Mouse (Mus musculus) adrenal gland, adult 8-10 months (tissue): Measurements from ENCODE around the gene Gm20458. TPM values are rescaled to one million over a fixed set of nuclear protein-coding genes. Genes with fewer than 3 reads are reported as not detected.
A peak's percentile ranks its signal among the peaks of the same experiment; 100 is the strongest.

Experiments
- DNase-seq: peaks from one replicate; pipeline ENCODE4 v3.0.0; 2022
- total RNA-seq, 4 experiments: library from RNA; stranded (reverse); gene quantifications; 2 replicates each; pipeline ENCODE4 v1.2.4; 2022

The Gm20458 gene
- total RNA-seq, 4 experiments from 2014 or later = 2.3 to 7.3 (median 4.6) TPM; not detected in 1

DNA sequence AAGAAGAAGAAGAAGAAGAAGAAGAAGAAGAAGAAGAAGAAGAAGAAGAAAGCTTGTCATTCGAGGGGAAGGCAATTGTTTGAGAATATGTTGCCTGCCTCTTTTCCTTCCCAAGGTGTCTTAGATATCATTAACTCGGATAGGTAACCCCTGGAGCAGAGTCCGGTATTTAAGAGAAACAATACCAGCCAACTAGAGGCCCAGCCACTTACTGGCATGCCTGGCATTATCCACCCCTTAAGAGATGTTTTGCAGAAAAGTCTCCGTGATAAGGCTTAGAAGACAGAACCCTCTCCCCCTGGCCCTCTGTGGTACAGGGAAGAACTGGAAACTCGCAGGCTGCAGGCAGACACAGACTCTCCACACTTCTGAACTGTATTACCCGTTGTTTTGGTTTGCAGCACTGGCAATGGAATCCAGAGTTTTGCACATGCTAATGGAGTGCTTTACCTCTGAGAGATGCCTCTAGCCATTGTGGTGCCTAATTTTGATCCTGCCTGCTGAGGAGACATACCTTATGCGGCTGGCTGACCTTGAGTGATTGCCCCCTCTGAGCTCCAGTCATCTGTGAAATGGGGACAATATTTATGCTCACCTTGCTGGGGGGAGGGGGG is 6.8 kb upstream of the Gm20458 start:
- no peak for DNase-seq

DNA sequence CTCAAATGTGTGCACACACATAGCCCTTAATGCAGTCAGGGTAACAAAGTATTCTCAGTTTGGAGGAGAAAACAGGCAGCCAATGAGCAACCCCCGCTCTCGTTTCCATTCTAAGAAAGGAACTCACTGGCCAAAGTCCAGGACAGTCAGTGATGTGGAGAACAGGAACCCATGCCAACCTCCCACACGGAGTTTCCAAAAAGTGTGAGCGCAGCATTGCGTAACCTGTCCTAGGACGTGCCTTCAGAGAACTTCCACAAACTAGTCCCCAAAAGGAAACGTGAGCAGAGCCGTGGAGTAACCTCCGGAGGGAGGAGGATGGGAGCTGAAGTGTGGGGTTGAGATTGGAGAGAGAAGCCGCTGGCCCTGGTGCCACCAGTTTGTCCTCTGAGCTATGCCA is 5.9 kb upstream of the Gm20458 start:
- peak; percentile 72 for DNase-seq

DNA sequence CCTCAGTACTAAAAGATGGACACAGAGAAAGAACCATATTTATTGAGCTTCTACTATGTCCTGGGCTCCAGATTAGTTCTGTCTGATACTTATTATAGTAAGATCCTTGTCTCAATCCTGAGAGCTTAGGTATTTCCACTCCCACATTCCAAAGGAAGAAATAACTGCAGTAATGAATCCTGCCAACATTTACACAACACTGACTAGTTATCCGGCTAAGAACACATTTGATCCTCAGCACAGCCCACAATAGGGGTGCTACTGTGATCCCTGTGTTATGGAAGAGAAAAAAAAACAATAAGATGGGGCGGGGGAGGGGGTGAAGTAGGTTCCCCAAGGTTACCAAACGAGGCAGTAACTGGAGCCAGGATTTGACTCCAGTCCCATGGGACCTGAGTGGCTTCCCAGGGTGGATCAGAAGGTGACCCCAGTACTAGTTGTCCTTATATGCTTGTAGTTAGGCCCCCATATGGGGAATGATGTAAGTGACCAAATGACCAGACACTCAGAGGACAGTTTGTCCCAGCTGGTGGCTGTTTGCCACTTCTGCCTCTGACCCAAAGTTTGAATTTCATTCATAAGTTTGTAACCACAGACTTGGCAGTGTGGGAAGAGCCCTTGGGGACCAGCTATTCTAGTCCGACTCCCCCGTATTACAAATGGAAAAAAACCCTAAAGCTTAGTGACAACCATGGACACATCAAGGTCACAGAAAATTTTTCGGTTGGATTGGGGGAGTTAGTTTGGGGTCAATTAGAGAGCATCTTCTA is 5.2 kb upstream of the Gm20458 start:
- DNase-seq = no peak

DNA sequence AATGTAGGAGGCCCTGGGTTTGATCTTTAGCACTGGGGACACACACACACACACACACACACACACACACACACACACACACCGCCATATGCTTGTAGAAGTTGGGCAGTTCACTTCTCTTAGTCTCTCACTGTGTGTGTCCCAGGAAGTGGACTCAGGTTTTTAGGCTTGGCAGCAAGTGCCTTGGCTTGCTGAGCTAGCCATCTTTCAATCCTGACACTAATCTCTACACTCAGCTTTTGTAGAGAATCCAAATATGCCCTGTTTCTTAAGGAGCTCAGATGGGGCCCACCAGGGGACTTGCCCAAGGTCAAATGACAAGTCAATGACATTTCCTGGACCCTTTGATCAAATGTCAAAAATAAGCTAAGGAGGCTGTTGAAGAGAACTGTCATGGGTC is 4.4 kb upstream of the Gm20458 start:
- no peak for DNase-seq

DNA sequence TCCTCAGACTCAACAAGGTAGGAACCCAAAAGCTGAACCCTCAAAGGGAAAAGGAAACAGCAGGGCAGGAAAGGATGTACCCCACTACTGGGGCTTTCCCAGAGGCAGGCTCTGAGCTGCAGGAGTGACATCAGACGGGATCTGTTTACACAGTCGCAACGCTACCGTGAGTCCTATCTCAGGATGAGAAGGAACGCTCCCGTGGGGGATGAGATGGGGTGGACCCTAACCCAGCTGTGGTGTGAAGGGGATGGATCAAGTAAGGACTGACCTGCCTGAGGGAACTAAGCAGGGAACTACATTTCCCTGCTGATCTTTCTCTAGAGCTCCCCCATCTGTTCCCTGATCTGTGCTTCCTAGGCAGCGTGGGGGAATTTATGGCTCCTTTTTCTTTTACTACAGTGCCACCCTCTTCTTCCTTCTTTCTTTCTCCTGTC is 3.9 kb upstream of the Gm20458 start, which contains the start of gene Sys1:
Gene Sys1, plus strand, starts transcription at position 101 of the 437 bp plus-strand sequence.
- no peak for DNase-seq

DNA sequence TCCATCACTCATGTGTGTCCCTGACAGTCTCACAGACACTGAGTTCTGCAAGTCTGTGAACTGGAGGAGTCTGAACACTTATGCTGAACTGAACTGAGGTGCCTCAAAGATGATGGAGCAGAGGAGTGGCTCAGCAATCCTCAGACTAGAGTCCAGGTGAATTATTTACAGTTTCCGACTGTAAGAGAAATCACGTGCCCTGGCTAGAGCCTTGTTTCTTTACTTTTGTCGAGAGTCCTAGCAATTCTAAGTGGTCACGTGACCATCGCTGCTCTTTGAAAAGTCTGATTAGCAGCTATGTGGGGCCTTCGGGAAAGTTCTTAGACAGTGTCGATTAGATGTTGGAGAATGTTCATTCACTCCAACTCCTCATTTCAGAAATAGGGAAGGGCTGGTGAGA is 2.8 kb upstream of the Gm20458 start:
- DNase-seq = no peak

DNA sequence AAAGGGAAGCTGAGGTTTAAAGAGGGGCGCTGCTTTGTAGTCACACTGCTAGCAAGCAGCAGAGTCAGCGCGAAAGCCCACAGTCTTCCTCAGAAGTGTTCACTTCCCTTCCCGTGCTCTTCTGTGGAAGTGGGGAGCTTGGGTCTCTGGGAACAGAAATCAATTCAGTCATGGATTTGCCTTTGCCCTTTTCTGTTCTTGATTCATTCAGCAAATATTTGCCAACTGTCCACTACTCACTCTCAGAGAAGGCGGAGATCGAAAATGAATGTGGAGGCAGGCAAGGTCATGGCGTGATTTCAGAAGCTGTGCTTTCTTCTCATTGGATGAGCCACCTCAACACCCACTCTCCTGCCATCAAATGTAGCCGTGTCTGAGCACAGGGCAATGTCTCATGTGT is 2.2 kb upstream of the Gm20458 start:
- DNase-seq = peak; percentile 80

DNA sequence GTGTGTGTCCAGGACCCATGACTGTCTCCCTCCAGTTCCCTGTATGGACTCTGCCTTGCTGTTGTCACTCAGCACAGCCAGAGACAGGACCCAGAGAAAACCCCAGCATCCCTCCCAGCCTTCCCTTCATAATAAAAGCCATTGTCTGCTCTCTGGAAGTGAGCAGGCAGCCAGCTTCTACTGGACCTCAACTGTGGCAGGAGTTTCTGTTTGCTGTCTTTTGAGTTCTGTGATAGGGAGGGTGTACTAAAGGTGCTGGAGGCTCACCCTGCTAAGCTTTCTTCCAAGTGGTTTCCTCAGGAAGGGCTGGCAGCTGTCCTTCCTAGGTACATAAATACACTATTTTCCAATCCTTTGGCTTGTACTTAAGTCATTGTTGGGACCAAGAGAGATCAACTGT is 4.4 kb downstream of the Gm20458 start:
- no peak for DNase-seq

DNA sequence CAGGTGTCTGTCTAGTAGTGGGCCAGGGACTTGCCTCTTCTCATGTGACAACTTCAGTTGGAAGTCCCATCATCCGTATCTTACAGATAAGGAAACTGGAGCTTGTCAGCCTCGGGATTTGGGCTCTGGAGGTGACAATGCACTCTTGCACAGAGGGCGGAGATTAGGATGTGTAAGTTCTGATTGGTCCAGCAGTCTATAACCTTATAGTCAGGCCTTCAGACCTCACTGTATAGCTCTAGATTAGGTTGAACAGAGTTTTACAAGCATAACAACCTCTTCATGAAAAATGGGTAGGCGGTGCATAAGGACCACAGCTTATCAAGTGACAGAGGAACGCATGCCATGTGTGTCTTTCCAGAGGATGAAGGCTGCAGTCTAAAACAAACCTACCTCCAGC is 6.0 kb downstream of the Gm20458 start:
- no peak for DNase-seq

DNA sequence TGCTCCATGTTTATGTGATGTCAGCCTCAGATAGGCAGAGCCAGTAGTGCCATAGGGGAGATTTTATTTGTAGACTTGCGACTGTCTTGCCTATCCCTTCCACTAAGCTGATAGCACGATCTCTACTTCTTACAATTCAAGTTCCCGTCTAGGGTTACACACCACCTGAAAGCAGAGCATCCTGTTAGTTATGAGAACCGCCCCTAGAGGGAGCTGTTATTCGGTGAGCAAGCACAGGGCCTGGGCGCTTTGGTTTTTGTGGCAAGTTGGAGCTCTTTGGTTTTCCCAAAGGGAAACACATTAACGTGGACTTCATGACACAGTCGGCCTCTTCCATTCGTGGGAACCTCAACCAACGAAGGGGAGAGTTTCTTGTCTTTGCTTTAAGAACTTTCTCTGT is 9.5 kb downstream of the Gm20458 start:
- no peak for DNase-seq

DNA sequence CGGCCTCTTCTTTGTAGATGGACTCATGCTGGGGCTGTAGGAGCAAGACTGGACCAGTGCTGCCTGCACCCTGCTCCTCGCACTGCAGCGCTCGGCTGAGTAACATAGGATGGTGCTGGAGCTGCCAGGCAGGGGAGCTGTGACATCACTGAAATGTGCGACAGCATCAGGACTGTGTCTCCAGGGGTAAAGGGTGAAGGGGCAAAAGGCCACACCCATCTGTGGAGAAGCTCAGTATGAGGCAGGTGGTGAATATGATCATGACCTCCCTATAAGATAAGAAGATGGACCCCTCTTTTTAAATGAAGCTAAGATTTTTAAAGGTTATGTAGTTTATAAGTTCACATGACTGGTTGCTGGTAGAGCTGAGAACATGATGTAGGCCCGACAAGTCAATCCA is 12.9 kb downstream of the Gm20458 start, which contains the start of gene Trp53tg5:
Gene Trp53tg5, minus strand, starts transcription at position 101 of the 400 bp plus-strand sequence.
- DNase-seq = no peak

DNA sequence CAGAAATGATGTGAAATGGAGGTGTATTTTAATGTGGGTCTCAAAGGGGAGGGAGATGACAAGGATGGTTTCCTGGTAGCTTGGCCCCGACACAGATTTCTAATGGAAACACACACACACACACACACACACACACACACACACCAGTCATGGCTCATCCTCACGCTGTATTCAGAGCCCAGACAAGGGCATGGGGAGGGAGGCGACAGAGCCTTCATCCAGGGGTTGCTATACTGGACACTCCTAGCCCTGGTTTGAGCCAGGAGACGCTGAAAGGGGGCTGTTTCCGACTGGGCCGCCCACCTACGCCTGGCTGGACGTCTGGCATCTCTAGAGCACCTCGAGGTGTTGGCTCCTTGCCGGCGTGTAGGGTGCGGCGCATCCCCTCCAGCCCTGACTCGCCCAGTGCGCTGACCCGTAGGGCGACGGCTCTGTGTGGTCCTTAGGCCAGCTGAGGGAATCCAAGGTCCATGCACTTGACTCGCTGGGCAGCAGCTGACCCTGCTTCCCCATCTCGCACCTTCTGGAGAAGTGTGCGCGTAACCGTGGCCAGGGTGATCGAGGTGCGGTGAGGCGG is 25.0 kb downstream of the Gm20458 start, which contains the start of gene Dbndd2:
Gene Dbndd2, plus strand, starts transcription at position 426 of the 577 bp plus-strand sequence.
- DNase-seq = no peak

DNA sequence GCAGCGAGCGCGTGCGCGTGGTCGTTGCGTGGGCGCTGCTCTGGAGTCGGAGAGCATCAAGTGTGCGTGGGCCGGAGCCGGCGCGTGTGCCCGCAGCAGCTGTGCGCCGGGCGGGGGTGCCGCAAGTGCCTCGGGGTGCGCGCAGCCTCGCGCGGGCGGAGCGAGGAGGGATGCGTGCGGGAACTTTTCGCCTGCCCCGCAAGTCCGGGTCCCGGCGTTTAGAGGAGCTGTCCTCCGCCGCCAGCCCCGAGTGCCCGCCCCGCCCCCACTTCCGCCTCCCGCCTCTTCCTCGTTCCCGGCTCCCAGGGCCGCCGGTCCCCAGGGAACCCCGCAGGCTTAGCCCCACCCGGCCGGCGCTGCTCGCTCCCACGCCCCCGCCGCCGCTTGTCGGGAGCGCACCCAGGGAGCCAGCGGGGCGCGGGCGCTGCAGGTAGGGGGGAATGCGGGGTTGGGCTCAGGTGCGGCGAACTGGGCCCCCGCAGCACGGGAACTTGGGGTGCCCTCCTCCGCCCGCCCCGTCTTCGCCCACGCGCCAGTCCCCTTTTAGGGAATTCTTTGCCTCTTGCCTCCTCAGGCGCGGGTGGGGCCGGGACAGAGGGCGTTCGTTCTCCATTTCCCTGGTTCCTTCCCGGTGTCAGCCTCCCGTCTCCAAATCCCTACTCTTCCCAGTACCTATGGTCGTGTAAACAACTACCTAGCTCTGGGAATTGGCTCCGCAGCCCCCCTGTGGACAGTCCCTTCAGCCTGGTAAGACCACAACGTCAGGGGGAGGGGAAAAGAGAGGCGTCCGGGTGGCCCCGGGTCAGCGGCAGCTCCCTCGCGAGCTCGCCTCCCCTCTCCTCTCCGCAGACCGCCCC is 25.7 kb downstream of the Gm20458 start:
- DNase-seq = no peak

DNA sequence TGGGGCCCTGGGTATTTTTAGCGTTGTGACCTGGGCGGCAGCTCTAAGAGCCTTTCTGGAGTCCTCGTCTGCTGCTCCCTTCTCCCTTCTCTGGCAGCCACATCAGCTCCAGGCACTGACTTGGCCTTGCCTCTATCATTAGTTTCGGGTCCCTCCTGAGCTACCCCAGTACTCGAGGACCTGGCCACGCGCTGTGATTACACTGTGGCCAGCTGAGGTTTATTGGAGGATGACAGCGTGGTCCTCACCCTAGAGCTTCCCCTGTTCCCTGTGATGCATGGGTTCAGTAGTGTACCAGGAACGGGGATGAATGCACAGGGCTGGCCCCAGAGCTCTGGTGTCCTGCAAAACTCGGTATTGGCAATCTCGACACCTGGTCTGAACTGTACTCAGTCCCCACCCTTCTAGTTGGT is 26.4 kb downstream of the Gm20458 start:
- DNase-seq = no peak

DNA sequence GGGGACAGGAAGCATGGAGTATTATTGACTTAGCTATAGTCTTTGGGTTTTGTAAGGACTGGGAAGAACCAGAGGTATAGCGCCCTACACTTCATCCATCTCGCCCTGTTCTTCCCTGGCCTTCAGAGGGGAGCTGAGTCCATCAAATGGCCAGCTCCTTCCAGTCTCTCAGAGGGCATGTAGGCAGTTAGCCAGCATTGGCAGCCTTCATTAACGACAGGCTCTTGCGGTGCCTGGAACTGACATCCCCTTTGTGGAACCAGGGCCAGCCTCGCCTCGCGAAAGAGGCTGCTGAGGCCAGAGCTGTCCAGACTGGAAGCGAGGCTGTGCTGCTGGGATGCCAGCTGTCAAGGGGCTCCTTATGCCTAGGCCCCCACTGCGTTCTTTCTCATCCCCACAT is 27.0 kb downstream of the Gm20458 start:
- no peak for DNase-seq

DNA sequence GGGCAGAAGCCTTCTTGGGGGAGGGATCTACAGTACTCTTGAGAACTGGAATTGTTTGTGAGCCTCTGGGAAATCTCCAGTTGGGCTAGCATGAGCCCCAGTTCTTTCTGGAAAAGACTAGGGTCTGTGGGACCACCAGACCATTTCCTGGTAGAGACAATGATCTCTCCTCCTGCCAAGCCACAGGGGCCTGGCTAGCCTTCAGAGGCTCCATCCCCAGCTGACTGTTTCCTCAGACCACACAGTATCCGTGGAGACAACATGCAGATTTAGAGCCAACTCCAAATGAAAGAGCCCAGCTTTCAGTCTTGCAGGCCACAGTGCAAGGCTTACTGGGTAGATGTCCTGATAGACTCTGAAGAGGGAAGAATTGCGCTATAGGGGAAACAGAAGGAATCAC is 33.4 kb downstream of the Gm20458 start:
- no peak for DNase-seq

DNA sequence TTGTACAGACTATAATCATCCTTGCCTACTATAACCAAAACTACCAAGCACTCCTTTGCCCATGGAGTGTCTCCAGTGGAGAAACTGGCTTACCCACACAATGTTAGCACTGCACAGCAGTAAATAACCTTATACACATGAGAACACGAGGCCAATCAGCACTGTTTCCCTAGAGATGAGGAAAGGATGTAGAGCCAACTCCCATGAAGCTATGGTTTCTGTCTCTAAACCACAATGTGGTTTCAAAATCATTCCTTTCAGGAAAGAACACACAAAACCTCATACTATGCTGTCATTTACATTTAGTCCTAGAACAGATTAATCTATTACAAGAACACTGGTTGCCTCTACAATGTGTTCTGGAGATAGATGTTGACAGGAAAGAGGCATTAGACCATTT is 35.6 kb downstream of the Gm20458 start:
- DNase-seq = no peak

DNA sequence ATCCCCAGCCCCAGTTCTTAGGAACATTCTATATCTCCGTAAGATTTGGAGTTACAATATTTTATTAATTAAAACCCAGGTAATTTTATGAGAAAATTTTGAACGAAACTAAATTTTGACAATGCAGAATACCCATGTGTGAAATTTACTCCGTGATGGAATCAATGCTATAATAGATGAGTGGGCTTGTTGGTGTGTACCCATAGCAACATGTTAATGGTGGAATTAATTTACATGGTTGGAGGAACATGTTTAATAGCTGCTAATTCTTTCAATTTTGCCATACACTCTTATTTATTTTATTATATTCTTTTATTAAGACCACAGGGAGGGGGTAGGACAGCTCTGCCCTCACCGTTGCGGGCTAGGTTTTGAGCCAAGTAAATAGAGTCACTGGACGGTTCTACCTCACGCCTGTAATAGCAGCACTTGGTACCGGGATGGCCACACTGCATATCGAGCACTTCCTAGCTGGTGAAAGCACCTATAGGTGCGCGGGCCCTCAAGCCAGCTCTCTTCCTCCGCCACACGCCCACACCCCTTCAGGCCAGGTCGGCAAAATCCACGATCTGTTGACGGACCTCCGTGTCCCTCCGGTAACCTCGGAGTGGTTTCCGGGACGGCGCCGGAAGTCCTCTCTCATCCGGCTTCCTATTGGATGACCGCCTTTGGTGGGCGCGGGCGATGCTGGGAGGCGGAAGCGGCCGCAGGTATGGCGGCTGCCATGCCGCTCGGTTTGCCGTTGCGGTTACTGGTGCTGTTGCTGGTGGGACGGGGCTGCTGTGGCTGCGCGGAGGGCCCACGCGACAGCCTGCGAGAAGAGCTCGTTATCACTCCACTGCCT is 36.3 kb downstream of the Gm20458 start, which contains the start of gene Pigt:
Gene Pigt, plus strand, starts transcription at position 674 of the 844 bp plus-strand sequence.
- DNase-seq = peak; percentile 82

DNA sequence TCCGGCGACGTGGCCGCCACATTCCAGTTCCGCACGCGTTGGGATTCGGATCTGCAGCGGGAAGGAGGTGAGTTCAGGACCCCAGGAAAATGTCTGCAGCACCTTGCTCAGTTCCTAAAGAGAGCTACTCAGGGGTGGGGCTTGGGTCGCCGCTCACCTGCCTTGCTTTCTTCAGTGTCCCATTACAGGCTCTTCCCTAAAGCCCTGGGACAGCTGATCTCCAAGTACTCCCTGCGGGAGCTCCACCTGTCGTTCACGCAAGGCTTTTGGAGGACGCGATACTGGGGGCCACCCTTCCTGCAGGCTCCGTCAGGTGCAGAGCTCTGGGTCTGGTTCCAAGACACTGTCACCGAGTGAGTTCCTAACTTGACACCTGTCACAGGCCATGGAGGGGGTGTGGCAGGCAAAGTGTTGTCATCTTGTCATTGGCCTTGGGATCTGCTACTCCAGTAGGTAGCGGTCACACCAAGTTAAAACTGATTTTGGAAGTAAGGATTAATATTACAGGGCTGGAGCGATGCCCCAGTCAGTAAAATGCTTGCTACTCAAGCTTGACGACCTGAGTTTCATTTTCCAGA is 37.0 kb downstream of the Gm20458 start:
- DNase-seq = no peak

DNA sequence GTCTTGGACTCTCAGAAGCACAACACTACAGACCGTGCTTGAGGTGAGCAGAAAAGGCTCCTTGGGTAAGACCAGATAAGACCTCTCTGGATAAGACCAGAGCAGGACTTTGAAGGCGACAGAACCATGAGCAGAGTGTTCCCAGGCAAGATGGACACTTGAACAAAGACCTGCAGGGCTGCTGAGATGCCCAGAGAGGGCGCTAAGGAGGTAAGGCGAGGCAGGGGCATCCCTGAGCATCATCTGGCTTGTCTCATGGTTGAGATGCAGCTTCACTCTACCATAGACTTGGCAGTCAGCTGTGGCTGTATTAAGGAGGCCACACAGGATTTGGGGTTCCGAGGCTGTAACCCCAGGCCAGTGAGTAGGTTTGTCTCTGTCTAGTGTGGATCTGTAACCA is 38.5 kb downstream of the Gm20458 start:
- DNase-seq = no peak

DNA sequence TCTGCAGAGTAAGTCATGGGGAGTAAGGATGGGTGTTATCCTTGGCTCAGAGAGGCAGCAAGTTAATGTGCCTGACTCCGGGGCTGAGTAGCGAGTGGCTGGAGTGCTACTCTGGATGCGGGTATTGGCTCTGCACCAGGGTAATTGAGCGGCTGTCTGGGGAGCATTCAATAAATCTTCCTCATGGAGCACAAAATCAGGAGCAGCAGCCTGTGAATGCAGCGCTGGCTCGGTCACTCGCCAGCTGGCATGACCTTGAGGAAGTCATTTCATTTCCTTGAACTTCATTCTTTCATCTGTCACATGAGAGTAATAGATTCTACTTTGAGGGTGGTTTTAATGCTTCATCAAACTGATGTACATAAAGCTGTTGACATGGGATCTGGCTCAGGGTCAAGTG is 39.7 kb downstream of the Gm20458 start:
- DNase-seq = peak; percentile 80
